Mouse (Mus musculus) limb, embryonic 11.5 days (tissue): ENCODE measurements at regions not wholly inside any gene's neighbourhood (a gene's known extent, or its start where the extent isn't known, plus 50 kb on each side); places are given as distances from the start of the nearest gene placed in this dataset.

Source experiments
- ATAC-seq: fragments of 200-750 bp; cut with Nextera tagmentation; 2 replicates; pipeline ENCODE4 v1.8.0; 2017; ENCODE audit warnings: low read depth; ENCODE audit not compliant: insufficient number of reproducible peaks, low FRiP score, low TSS enrichment
- DNase-seq: peaks from one replicate; pipeline ENCODE4 v3.0.0-alpha.2; 2015; ENCODE audit warnings: low spot score
- H3K27ac ChIP-seq: fragments of 300-500 bp; sonication (generic); replicated peaks from 2 replicates; pipeline ENCODE4 v1.5.1; 2014; ENCODE audit warnings: low read depth, mild to moderate bottlenecking, low read length
- H3K27me3 ChIP-seq: fragments of 300-500 bp; sonication (generic); 2 replicates; pipeline ENCODE4 v1.6.1; 2014; ENCODE audit warnings: mild to moderate bottlenecking, low read length, mixed read lengths; ENCODE audit not compliant: control insufficient read depth, insufficient read depth
- H3K36me3 ChIP-seq: fragments of 300-500 bp; sonication (generic); 2 replicates; pipeline ENCODE4 v1.6.1; 2014; ENCODE audit warnings: mild to moderate bottlenecking, low read length, moderate library complexity, mixed read lengths; ENCODE audit not compliant: control insufficient read depth, insufficient read depth
- H3K4me1 ChIP-seq: fragments of 300-500 bp; sonication (generic); 2 replicates; pipeline ENCODE4 v1.6.1; 2014; ENCODE audit warnings: low read length, mixed read lengths; ENCODE audit not compliant: control insufficient read depth, insufficient read depth
- H3K4me2 ChIP-seq: fragments of 300-500 bp; sonication (generic); 2 replicates; pipeline ENCODE4 v1.6.1; 2014; ENCODE audit warnings: low read depth, mild to moderate bottlenecking, moderate library complexity; ENCODE audit not compliant: severe bottlenecking
- H3K4me3 ChIP-seq: fragments of 300-500 bp; sonication (generic); 2 replicates; pipeline ENCODE4 v1.5.1; 2014; ENCODE audit warnings: low read depth, low read length
- H3K9ac ChIP-seq: fragments of 300-500 bp; sonication (generic); 2 replicates; pipeline ENCODE4 v1.6.1; 2014; ENCODE audit warnings: mild to moderate bottlenecking, low read length
- H3K9me3 ChIP-seq: fragments of 300-500 bp; sonication (generic); 2 replicates; pipeline ENCODE4 v1.6.1; 2016; ENCODE audit warnings: low read length; ENCODE audit not compliant: control insufficient read depth
- WGBS: fragments of 180-500 bp; shearing (Covaris S2); extraction: QIAGEN DNeasy Blood & Tissue Kit; methylation state at CpG from one replicate; pipeline ENCODE4 v1.1.7; 2014; 5-methylcytosine and 5-hydroxymethylcytosine counted together
- microRNA-seq: library from miRNA; unstranded; fragments of <30 nt; microRNA quantifications from one replicate; pipeline ENCODE4, GENCODE M21; 2016

DNA sequence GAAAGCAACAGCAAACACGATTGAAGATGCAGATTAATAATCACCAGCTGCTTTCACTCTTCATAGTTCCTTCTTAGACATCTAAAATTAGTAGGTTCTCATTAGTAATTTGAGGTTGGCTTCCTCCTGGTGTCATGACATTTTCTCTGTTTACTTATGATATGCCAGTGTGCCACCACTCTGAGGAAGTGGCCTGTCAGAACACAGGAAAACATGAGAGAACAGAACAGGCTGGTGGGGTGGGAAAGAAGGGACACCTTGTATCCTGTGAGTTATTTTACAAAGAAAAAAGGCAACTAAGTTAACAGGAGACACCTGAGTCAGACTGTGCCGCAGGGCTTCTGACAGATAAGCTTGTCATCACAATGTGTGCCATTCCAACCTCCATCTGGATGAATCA lies 981.4 kb downstream of the Pdha2 start:
- Histone ChIP-seq H3K4me1 (no peaks in the 10 kb centered on the region), H3K9ac (no peak overlapping the region), H3K36me3 (no peaks in the 10 kb centered on the region), H3K4me2 (no peak overlapping the region), H3K27ac (no peak overlapping the region), H3K27me3 (no peaks in the 10 kb centered on the region), H3K4me3 (no peak overlapping the region), H3K9me3 (no peaks in the 10 kb centered on the region)
- ATAC-seq = no peak
- 75% methylated on average over 2 of the region's 2 CpGs for WGBS
- DNase-seq = no peak

DNA sequence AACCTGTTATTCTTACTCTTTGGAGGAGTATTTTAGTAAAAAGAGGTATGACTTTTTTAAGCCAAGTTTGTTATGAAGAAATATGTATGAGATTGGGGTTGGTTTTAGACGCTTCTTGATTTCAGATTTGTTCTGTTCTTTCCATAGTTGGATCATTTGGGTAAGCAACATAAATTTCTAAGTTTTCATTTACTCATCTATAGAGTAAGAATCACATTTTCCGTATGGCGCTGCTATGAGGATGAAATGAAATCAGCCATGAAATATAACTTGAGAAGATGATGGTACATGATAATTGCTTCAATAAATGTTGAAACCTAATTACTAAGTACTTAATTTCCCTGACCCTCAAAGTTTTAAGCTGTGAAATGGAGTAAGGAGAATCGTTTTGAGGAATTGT lies 979.0 kb downstream of the Pdha2 start:
- Histone ChIP-seq H3K4me2 (no peak overlapping the region), H3K27ac (no peak overlapping the region), H3K4me3 (no peak overlapping the region), H3K4me1 (no peaks in the 10 kb centered on the region), H3K27me3 (no peaks in the 10 kb centered on the region), H3K36me3 (no peaks in the 10 kb centered on the region), H3K9me3 (no peaks in the 10 kb centered on the region), H3K9ac (no peak overlapping the region)
- WGBS = 91% methylated on average over 4 of the region's 4 CpGs
- ATAC-seq (no peak), DNase-seq (no peak)

DNA sequence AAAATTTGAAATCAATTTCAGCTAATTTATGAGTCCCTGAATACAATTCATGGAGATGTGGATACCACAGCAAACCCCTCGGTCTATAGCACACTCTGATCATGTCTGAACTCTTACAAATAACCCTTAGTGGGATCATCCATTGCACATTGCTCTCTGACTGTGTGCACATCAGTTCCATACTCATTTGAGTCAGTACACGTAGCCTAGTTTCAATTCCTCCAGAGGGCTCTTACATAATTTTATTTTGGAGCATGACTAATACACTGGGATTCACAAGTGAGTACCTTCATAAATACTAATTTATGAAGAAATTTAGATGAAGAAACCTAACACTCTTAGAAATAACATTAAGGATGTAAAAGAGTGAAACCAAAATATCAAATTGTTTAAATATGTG lies 978.3 kb downstream of the Pdha2 start:
- Histone ChIP-seq H3K27ac (no peak overlapping the region), H3K36me3 (no peaks in the 10 kb centered on the region), H3K27me3 (no peaks in the 10 kb centered on the region), H3K9me3 (no peaks in the 10 kb centered on the region), H3K9ac (no peak overlapping the region), H3K4me3 (no peak overlapping the region), H3K4me1 (no peaks in the 10 kb centered on the region), H3K4me2 (no peak overlapping the region)
- WGBS = 86% methylated on average over 2 of the region's 2 CpGs
- ATAC-seq (no peak), DNase-seq (no peak)

DNA sequence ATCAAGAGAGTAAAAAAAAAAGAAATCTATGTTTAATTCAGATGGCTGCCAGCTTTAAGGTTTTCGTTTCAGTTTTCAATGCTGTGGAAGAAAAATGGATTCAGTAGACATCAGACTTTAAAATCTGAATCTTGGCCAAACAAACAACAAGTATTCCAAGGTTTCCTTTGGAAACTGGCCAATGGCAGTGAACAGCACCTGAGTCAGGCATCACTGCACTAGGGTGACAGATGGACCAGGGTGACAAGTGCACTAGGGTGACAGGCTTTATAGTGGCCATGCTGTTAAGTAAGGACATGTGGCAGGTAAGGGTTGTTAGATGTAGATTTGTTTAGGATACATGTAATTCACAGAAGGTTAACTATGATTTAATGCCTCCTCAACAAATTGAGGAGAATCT lies 972.9 kb downstream of the Pdha2 start:
- H3K4me3 ChIP-seq = no peak overlapping the region
- ATAC-seq (no peak), DNase-seq (no peak)
- H3K9me3 ChIP-seq = no peaks in the 10 kb centered on the region
- H3K36me3 ChIP-seq = no peaks in the 10 kb centered on the region
- no peaks in the 10 kb centered on the region for H3K27me3 ChIP-seq
- no peak overlapping the region for H3K27ac ChIP-seq
- no peak overlapping the region for H3K9ac ChIP-seq
- H3K4me2 ChIP-seq = no peak overlapping the region
- WGBS = 77% methylated on average over 1 of the region's 1 CpGs
- no peaks in the 10 kb centered on the region for H3K4me1 ChIP-seq

Small RNA genes in the stretch of these regions (microRNA-seq; reads per million reads assigned to microRNA genes)
- 15.3 reads per million, percentile 26 among the genes with 10 or more reads in this experiment for gene Mir7j
